Mouse (Mus musculus) c-Kit-positive CD71-positive TER-119-negative erythroid progenitor cells, embryonic 14.5 days (primary cell): ENCODE data around the gene Fgf5.

ENCODE experiments used
- DNase-seq: peaks from one replicate; pipeline ENCODE4 v3.0.0-alpha.2; 2013; ENCODE audit warnings: low read depth

The Fgf5 gene

GRCm38 (mm10) chr5:98253838-98254821 lies at the start of gene Fgf5:
TSS of gene Fgf5 (plus strand) at chr5:98254184.
- no peak for DNase-seq

DNA sequence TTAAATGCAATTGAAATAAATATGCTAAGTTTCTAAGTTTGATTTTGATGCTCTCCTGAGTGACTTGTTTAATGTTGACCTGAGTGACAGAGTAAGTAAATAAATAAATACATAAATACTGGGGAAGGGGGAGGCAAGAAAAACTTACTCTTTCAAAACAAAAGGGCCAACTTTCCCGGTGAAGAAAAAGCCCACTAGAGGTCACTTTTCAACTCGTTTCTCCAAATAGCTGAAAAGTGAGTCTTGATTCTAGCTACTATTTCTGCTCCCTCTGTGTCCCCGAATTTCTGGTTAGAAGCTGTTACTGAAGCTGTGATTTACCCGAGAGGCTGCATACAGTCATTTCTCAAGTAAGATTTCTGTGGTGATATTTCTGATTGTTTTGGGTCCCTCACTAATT lies 41.5 kb upstream of the Fgf5 start:
- no peak for DNase-seq

DNA sequence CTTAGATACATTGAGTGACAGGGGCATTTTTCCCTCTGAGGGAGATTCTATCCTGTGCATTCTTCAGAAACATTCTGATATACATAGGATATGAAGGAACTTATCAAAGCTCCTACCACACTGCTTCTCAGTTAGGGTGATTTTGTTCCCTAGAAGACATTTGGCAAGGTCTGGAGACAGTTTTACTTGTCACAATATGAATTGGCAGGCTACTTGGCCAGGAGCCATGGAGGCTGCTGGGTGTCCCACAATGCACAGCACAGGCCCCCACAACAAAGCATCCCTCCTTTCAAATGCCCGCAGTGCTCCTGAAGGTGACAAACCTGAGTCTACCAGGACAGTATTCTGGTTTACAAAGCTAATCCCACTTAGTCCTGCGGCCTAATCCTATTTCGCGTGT lies 32.0 kb upstream of the Fgf5 start:
- no peak for DNase-seq

DNA sequence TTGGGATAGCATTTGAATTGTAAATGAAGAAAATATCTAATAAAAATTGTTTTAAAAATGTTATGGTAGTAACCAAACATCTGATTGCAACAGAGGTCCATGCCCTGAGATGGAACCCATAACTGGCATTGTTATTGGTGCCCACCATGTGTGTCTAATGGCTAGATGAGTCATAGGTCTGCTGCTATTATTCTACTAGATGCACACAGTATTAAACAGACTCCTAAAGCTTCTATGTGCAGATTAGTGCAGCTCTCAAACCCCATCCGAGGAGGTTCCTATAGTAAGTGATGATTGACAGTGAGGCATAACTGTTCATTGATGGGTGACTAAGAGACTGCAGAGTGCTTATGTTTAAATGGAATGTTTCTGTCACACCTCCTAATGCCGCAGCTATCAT lies 27.3 kb upstream of the Fgf5 start:
- no peak for DNase-seq

- DNase-seq: no peak
Observed at GRCm38 (mm10) chr5:98229456-98229855, 24.5 kb upstream of the Fgf5 start.

DNA sequence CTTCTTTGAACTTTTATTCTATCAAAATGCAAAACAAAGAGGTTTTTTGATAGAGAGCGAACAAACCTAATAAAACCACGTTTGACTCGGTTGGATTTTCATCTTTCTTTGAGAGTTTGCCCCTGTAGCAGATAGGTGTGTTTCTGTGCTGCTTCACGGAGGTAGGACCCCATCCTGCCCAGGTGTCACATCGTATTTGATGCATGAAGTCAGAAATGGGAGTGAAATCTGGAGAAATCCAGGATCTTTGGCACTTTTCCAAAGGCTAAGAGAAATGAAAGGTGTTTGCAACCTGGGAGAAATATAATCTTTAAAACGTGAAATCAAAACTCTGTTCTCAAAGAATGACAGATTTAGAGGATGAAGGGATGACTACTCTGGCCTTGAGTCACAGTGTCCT lies 15.5 kb upstream of the Fgf5 start:
- no peak for DNase-seq

DNA sequence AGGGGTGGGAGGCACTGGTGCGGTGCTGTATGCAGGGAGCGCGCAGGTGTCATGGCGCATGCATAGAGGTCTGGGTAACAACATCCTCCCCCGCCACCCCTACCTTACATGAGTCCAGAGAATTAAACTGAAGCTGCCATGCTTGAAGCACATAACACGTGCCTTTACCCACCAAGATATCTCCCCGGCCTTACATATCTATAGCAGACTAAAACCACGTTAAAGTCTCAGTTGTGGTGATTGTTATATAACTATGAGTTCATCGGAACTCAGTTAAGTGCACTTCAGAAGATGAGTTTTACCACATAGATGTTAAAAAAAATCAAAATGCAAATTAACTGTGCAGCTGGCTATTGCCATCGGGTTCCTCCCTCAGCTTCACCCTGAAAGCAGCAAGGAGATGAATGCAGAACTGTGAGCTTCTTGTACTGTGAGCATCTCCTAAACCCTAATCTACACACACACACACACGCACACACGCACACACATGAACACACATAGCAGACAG lies 12.6 kb upstream of the Fgf5 start:
- DNase-seq: no peak

DNA sequence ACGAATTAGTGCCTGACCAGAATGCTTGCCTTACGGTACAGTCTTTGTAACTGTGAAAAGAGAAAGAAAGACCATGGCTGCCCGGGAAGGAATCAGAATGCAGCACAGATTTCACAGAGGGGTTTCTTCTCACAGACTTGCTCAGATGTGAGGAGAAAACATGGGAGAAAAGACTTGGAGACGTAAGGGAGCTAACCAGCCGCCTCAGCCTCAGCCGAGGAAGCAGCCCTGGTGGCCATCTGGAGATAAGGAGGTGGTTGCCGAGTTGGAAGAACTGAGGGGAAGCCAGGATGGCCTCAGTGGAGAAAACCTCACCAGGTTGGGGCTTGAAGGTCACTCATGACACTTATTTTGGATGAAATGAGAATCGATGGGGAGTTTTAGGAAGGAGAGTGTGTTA lies 8.7 kb upstream of the Fgf5 start:
- DNase-seq: no peak

DNA sequence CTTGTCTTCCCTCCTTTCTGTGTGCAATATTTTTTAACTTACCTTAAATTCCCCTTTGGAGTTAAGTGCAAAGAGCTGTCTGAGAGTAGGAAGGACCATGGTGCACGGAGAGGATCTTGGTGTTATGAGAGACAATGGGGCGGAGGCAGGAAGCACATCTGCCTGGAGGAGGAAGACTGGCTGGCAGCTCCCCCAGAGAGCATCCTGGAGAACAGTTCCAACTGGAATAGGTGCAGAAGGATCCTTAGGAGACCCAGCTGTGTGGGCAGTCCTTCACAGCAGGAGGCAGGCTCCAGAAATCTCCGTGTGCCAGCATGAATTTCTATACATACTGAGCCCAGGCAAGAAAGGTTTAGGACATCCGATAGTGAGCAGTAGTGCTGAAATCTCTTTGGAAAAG lies 8.0 kb upstream of the Fgf5 start:
- DNase-seq: no peak

DNA sequence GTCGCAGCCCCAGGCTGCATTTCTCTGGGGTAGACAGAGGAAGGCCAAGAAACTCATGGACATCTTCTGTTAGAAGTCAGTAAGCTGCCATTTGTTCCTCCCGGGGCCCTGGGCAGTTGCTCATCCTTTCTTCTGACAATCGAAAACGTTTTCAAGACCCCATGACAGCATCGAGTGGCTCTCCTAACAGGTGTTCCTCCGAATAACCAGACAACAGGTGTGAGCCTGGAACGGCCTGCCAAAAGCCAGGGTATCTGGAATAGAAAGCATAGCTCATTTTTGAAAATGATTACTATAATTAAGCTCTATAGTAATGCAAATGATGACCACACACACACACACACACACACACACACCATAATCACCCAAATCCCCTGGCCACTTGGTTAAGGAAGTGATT lies 7.2 kb upstream of the Fgf5 start:
- DNase-seq: no peak

DNA sequence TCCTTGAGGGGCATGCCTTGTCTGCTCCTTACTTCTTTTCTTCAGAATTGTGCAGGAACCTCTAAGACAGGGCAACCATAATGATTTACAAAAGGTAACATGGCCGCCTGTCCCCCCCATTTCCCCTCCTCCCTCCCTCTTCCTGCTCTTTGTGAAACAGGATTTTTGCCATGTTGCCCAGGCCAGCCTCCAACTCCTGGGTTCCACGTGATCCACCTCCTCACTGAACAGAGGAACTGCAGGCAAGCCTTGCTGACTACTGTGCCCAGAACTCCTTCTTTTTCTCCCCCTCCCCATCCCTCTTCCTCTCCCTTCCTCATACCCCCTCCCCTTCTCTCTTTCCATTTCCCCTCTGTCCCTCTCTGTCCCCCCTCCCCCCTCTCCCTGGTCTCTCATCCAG lies 6.5 kb upstream of the Fgf5 start:
- DNase-seq: no peak

DNA sequence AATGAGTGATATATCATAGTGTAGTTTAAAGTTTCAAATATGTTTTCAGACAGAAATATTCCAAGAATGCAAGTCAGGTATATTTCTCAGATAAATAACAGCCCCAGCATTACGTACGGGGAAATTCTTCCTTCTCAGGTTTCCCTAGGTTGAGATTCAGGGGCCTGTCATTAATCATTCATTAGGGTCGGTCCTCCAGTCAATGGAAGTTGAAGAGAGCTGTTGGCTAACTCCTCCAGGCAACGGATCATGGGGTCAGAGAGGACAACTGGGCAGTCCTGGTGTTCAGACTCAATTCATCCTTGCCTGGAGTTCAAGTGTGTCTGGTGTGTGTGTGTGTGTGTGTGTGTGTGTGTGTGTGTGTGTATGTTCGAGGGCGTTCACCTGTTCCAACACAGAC lies 837 bp upstream of the Fgf5 start:
- no peak for DNase-seq

- no peak for DNase-seq
Observed at GRCm38 (mm10) chr5:98255176-98255575, 1.2 kb downstream of the Fgf5 start.

DNA sequence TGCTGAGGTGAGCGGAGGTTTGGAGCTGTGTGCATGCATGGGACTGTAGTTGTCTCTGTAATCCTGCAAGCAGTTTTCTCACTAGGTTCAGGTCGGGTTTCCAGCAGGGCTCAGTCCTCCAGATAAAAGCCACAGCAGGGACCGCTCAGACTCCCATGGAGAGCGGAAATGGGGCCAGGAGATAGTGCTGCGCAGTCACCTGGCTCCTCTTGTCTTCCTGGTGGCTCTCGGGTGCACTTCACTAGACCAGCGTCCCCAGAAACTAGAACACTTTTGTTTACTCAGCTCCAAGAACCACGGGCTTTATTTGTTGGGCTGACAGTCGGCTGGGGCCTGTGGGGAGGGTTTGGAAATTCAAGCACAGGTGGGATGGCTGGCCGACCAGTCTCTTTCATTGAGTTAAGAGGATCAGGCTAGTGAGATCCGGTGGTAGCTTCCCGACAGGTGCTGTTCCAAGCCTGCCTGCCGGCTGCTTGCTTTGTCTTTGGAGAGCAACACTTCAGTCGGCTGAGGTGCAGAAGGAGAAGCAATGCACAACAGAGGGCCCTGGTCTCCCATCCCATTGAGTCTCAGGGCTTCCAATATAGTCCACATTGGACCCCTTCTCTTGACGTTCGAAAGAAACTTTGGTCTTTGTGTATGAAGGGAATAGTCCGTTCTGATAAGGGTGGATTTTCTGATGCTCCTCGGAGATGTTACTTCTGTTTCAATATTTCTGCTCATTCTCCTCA lies 1.9 kb downstream of the Fgf5 start:
- no peak for DNase-seq

DNA sequence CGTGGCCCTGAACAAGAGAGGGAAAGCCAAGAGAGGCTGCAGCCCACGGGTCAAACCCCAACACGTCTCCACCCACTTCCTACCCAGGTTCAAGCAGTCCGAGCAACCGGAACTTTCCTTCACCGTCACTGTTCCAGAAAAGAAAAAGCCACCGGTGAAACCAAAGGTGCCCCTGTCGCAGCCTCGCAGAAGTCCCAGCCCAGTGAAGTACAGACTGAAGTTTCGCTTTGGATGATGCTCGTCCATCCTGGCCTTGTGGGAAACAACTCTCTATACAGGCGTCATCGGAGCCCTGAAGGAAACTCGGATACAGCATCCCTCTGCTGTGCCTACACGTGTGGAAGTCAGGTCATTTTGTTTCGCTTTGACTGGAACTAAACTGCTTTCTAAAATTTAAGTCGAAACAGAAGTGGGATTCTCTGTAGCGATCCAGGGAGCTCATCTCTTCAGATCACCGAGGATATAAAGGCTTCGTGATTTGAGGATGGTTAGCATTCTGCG lies 21.4 kb downstream of the Fgf5 start:
- DNase-seq: no peak

DNA sequence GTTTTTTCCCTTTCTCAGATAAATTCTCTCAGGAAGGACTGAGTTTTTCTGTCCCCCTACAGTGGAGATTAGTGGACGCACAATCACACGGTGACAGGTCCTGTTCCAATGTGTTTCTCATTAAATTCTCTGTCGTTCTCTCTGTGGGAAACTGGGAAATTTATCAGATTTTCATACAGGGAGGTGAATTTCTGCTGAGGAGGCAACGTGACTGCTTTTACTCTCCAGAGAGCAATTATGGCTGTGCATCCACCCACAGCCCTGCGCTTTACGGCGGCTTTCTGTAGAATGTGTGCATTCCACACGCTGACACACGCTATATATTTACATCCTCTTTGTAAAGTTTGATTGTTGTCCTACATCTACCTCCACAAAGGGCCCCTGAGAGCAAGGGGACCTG lies 28.0 kb downstream of the Fgf5 start:
- DNase-seq: no peak

DNA sequence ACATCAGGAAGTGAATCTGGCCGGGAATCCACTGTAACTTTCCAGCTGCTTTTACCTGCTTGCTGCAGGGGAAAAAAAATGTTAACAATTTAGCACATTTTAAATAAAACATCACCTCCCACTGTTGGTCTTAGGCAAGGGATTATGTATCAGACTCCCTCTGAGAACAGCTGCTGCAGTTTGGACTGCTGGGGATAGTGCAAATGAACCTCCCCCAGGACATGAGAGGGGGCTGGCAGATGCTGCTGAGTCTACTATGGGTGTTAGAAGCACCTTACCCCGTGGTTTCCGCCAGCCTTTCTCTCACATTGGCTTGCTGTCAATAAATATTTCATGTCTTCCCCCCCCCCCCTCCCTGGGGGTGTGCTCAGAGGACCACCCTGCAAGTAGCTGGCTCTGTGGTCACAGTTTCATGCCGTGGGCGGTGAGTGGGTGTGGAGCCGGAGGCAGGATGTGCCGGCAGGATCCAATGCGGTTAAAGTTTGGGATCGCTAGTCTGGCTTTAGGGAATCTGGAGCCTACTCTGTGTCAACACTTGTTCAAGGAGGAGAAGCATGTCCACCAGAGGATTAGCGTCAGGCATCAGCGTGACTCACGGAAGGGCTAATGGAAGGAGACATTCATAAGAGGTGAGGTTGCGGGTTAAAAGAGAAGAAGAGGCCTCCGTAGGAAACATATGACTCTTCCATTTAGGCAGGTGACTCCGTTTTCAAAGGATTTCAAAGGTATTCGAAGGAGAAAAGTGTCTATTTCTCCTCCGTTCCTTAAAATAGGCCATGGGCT lies 29.9 kb downstream of the Fgf5 start:
- no peak for DNase-seq

DNA sequence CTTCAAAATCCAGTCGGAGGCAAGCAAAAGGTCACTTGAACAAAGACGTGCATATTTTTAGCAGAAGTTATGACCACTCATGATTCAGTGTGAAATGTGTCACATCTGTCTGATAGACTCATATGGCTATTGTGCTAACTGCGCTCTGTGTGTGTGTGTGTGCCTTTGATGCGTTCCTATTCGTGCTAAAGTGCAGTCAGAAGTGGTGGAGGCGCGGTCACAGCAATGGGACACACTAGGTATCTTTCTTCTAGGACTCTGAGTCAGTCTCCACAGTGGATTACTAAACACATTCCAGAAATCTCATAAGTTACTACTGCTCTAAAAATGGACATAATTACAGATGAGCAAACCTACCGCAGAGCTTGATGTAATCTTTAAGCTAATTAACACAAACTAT lies 36.7 kb downstream of the Fgf5 start:
- no peak for DNase-seq

DNA sequence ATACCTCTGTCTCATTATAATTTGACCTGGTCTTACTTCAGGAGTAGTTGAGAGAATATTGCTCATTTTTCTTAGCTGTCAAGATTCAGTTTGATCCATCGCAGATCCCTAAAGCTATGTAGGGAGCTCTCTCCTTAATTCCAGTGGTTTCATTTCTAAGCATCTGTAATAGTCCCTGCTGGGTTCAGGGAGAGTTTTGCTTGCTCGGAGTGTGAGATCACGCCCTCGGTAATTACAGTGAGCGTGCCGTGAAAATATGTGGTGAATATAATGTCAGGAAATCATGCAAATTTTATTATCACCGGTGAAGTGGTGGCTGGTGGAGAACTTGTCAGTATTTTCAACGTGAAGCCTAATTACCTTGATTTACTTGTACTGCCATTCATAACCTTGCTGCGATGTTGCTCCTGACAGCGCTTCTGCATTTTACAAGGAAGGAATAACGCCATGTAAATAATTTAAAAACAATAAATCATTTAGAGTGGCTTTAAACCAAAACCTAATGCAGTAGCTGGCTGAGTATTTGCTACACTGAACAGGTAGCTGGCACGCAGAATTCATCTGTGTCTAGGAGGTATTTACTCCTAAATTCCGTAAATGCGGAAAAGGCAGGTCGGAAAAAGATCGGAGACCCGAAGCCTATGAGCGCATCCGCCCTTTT lies 38.5 kb downstream of the Fgf5 start:
- DNase-seq: no peak

GRCm38 (mm10) chr5:98293049-98293715 lies 39.2 kb downstream of the Fgf5 start:
- no peak for DNase-seq

DNA sequence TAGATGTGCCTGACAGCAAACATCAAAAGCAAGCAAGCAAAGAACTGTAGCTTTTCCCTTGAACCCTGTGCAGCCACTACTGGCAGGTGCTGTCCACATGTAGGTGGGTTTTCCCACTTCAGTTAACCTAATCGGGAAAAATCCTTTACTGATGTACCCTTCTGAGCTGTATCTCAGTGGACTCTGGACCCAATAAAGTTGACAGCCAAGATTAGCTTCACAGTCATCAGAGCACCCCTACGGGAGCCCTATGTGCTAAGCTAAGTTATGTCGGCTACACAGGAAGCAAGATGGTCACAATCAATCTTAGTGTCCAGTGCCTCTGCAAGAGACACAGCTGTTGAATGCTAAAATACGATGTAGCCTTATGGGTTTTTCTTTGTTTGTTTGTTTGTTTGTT lies 46.1 kb downstream of the Fgf5 start:
- DNase-seq: no peak
